Mouse (Mus musculus): ENCODE results near the gene Perm1. TPM values are rescaled to one million over a fixed set of nuclear protein-coding genes. Genes with fewer than 3 reads are reported as not detected.

The Perm1 gene
- polyA plus RNA-seq, 1 experiment from 2014 or later = 3.8 TPM

DNA sequence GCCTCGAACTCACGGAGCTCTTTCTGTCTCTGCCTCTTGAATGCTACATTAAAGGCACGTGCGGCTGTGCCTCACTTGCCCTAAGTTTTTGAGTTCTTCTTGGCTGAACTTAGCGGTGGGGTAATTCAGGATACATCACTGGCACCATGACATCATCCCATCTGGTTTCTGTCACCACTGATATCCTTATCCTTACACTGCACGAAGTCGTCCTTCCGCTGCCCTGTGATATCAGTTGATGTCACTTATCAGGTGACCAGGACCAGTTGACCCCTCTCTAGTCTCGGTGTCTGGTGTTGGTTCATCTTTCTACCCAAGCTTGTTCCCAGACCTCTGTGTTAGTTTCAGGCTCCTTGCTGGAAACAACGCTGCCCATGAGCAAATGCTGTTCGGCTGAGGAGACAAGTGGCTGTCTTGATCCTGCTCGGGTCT lies 13.2 kb upstream of the Perm1 start:
- WGBS = 39% methylated on average over 12 of the region's 12 CpGs
- Histone ChIP-seq H3K9me3 (replicated peaks) (no peaks in the 10 kb centered on the region), H3K4me3 (replicated peaks) (peak overlapping the region; percentile 52), H3K4me1 (peaks cover 29% of the 10 kb centered on the region), H3K9ac (no peak overlapping the region), H3K27me3 (peaks cover 6% of the 10 kb centered on the region), H3K4me2 (replicated peaks) (peak overlapping the region; percentile 93), H3K36me3 (no peaks in the 10 kb centered on the region), H3K27ac (replicated peaks) (no peak overlapping the region)
- no peak for ATAC-seq (ENCODE audit: insufficient number of reproducible peaks, low FRiP score, low TSS enrichment, low read depth)

DNA sequence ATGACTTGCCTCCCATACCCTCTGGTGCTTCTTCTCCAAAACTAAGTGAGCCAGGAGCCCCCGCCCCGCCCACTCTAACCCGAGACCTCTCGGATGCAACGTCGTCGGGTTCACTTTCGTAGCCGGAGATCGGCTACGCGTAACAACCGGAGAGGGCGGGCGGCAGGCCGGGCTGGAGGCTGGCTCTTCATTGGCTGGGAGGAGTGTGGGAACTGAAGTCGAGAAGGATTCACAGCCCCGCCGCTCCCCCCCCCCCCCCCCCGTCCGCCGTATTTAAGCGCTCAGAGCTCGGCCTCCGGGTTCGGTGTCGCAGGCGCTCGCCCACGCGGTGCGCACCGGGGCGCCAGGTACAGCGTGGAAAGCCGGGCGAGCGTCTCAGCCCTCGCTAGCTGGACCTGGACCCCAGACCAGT lies 12.7 kb upstream of the Perm1 start, which contains the start of gene AW011738:
Gene AW011738 (plus strand): TSS at position 304 of the 412 bp plus-strand sequence.
- peak within 1 kb of the TSS; percentile 54 for H3K9ac ChIP-seq
- peak; percentile 84 for ATAC-seq (ENCODE audit: insufficient number of reproducible peaks, low FRiP score, low TSS enrichment, low read depth)
- peaks cover 6% of the 10 kb centered on the region for H3K27me3 ChIP-seq
- no peaks in the 10 kb centered on the region for H3K36me3 ChIP-seq
- H3K9me3 ChIP-seq (replicated peaks) = no peaks in the 10 kb centered on the region
- WGBS = under 1% methylated on average over 31 of the region's 39 CpGs
- peak within 1 kb of the TSS; percentile 52 for H3K4me3 ChIP-seq (replicated peaks)
- H3K4me1 ChIP-seq = peaks cover 27% of the 10 kb centered on the region
- H3K4me2 ChIP-seq (replicated peaks) = peak within 1 kb of the TSS; percentile 93
- H3K27ac ChIP-seq (replicated peaks) = peak within 1 kb of the TSS; percentile 34; the same call in 1 of the 2 replicates

DNA sequence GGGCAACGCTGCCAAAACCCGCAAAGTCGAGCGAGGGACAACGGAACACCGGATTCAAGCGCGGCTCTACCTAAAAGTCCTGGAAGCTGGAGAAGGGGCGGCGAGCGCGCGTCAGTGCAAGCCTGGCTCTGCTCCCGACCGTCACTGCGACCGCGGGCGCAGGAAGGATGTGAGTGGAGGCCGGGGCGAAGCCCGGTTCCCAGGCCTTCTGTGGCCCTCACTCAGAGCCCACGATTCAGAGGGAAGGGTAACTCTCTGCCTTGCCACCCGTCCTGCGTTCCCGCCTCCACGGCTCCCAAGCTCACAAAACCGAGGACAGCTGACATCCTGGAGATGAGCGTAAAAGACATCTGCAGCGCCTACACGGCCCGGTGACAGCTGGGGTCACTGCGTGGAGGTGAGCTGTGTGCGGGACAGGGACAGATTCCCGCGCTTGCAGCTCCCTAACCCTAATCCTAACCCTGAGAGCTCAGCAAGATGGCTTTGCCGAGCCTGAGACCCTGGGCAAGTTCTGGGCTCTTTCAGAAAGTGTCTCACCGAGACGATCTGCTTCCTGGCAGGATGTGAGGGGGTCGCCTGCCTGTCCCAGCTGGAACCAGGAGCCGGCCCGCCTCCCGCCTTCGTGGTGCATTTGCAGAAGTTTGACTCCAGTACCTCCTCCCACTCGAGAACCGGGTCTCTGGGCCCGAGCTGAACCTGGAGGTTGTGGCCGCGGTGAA lies 12.1 kb upstream of the Perm1 start:
- ATAC-seq (ENCODE audit: insufficient number of reproducible peaks, low FRiP score, low TSS enrichment, low read depth) = 0 out of 2 replicates have a peak, but pooled peaks have one; percentile 27
- peaks cover 26% of the 10 kb centered on the region for H3K4me1 ChIP-seq
- no peaks in the 10 kb centered on the region for H3K36me3 ChIP-seq
- peak overlapping the region; percentile 93 for H3K4me2 ChIP-seq (replicated peaks)
- H3K27me3 ChIP-seq = peaks cover 6% of the 10 kb centered on the region
- peak overlapping the region; percentile 52 for H3K4me3 ChIP-seq (replicated peaks)
- under 1% methylated on average over 49 of the region's 49 CpGs for WGBS
- H3K9ac ChIP-seq = peak overlapping the region; percentile 54
- H3K9me3 ChIP-seq (replicated peaks) = no peaks in the 10 kb centered on the region
- H3K27ac ChIP-seq (replicated peaks) = peak overlapping the region; percentile 34; the same call in 1 of the 2 replicates

DNA sequence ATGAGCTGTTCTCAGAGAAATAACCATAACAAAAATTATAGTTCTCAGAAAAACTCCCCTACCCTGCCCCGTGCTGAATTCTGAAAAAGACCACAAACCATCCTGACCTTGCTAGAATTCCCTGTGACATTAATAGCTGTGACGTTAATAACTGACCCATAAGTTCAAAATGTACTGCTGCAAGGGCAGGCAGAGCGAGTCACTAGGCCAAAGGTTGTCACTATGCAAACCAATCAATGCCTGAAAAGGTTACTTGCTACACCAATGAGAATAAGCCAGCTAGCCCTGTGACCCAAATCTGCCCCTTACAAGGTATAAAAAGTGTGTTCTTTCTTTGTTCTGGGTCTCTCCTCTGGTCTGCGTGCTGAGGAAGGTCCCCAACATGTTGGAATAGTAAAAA lies 6.8 kb upstream of the Perm1 start:
- 80% methylated on average over 4 of the region's 4 CpGs for WGBS

DNA sequence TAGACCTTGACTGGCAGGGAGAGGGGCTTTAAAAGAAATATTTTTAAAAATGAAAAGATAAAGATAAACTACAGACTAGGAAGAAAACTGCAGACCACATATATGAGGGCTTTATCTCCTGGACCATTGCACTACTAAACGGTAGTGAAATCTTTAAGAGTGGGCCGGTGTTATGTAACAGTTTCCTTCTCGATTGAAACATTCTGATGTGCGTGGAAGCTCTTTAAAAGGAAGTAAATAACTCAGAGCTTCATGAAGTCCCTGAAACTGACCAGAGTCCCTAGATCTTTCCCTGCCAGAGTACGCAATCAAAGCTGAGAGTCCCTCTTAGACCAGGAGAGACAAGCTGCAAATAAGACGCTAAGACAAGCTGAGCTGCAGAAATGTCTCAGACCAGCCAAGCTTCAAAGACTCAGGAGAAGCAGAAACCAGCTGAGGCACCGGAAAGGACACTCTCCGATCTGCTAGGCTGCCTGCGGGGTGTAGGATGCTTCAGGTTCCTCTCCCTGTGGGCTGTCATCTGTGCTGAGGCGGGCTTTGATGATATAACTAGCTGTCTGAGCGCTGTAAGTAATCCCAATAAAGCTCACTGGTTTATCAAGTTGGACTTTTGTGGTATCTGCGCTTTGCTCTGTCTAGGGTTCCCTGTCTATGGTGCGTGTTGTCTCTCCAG lies 5.6 kb upstream of the Perm1 start:
- H3K27ac ChIP-seq (replicated peaks) = no peak overlapping the region
- no peaks in the 10 kb centered on the region for H3K36me3 ChIP-seq
- H3K4me2 ChIP-seq (replicated peaks) = no peak overlapping the region
- ATAC-seq (ENCODE audit: insufficient number of reproducible peaks, low FRiP score, low TSS enrichment, low read depth) = no peak
- H3K4me3 ChIP-seq (replicated peaks) = no peak overlapping the region
- no peaks in the 10 kb centered on the region for H3K27me3 ChIP-seq
- no peaks in the 10 kb centered on the region for H3K9me3 ChIP-seq (replicated peaks)
- H3K4me1 ChIP-seq = no peaks in the 10 kb centered on the region
- H3K9ac ChIP-seq = no peak overlapping the region
- 68% methylated on average over 13 of the region's 13 CpGs for WGBS

More for the DNA sequence above, 6.8 kb upstream of the Perm1 start:
- Histone ChIP-seq H3K9ac (no peak overlapping the region), H3K4me2 (replicated peaks) (no peak overlapping the region), H3K36me3 (no peaks in the 10 kb centered on the region), H3K4me3 (replicated peaks) (no peak overlapping the region), H3K27me3 (peaks cover 6% of the 10 kb centered on the region), H3K4me1 (peaks cover 11% of the 10 kb centered on the region), H3K27ac (replicated peaks) (no peak overlapping the region), H3K9me3 (replicated peaks) (no peaks in the 10 kb centered on the region)
- no peak for ATAC-seq (ENCODE audit: insufficient number of reproducible peaks, low FRiP score, low TSS enrichment, low read depth)

DNA sequence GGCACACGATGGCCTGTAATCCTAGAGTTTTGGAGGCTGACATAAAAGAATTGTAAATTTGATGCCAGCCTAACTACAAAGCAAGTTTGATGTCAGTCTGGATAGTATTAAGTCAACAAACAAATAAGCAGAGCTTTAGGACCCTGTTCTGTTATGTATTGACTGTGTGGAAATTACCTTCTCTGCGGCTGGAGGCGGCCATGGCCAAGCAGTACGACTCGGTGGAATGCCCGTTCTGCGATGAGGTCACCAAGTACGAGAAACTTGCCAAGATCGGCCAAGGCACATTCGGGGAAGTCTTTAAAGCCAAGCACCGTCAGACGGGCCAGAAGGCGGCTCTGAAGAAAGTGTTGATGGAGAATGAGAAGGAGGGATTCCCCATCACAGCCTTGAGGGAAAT lies 2.5 kb upstream of the Perm1 start:
- no peak for ATAC-seq (ENCODE audit: insufficient number of reproducible peaks, low FRiP score, low TSS enrichment, low read depth)
- Histone ChIP-seq H3K4me3 (replicated peaks) (no peak overlapping the region), H3K4me2 (replicated peaks) (no peak overlapping the region), H3K4me1 (no peaks in the 10 kb centered on the region; the same call in 1 of the 2 replicates), H3K9ac (no peak overlapping the region), H3K9me3 (replicated peaks) (no peaks in the 10 kb centered on the region), H3K27ac (replicated peaks) (no peak overlapping the region), H3K36me3 (no peaks in the 10 kb centered on the region), H3K27me3 (no peaks in the 10 kb centered on the region)
- 88% methylated on average over 13 of the region's 13 CpGs for WGBS

DNA sequence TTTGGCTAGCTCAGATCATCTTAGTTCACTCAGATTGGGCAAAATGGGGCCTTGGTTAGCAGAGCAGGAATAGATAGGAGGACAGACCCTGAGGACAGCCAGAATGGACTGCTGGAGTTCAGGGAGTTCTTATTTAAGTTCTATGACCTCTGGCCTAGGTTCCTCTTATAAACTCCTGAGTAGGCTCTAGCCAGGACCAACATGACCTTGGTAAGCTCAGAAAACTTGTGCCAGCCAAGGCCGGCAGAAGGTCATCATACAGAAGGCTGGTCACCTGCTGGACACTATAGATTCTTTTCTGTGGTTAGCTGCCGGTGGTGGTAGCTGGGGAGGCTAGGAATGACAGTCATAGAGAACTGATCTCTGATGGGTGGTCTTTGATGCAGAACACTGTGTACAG lies 528 bp downstream of the Perm1 start:
- no peaks in the 10 kb centered on the region for H3K9me3 ChIP-seq (replicated peaks)
- WGBS = 83% methylated on average over 2 of the region's 2 CpGs
- no peaks in the 10 kb centered on the region; the same call in 1 of the 2 replicates for H3K4me1 ChIP-seq
- no peak overlapping the region for H3K4me2 ChIP-seq (replicated peaks)
- H3K27me3 ChIP-seq = no peaks in the 10 kb centered on the region
- H3K9ac ChIP-seq = no peak overlapping the region
- H3K27ac ChIP-seq (replicated peaks) = no peak overlapping the region
- no peak for ATAC-seq (ENCODE audit: insufficient number of reproducible peaks, low FRiP score, low TSS enrichment, low read depth)
- H3K4me3 ChIP-seq (replicated peaks) = no peak overlapping the region
- H3K36me3 ChIP-seq = no peaks in the 10 kb centered on the region

DNA sequence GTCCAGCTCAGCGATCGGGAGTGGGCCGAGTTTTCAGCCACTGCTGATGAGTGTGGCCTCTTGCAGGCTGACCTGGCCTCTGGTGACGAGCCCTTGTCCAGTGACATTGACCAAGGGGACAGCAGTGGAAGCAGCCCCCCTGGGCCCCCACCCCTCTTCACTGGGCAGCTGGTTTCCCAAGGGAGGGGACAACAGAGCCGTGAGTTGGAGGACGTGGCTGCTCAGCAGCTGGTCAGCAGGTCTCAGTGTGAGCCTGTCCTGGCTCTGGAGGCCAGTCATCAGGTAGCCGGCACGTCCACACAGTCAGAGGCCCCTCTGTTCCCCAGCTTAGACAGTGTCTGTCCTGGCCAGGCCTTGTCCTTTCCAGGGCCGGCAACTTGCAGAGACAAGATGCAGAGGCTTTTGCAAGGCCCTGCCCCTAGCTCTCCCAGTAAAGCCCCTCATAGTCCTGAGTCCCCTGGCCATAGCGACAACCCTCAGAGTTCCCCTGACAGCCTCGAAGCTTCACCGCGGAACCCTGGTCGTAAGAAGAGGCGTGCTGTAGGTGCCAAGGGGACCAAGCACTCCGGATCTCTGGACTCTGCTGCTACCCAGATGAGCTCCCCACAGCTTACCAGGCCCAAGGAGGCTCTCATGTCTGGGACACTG lies 1.5 kb downstream of the Perm1 start:
- WGBS = 76% methylated on average over 16 of the region's 16 CpGs
- no peaks in the 10 kb centered on the region for H3K27me3 ChIP-seq
- H3K4me3 ChIP-seq (replicated peaks) = no peak overlapping the region
- no peak overlapping the region for H3K4me2 ChIP-seq (replicated peaks)
- no peak overlapping the region for H3K9ac ChIP-seq
- H3K27ac ChIP-seq (replicated peaks) = no peak overlapping the region
- H3K36me3 ChIP-seq = peaks cover 2% of the 10 kb centered on the region; the same call in 1 of the 2 replicates
- peak; percentile 52; the same call in 1 of the 2 replicates for ATAC-seq (ENCODE audit: insufficient number of reproducible peaks, low FRiP score, low TSS enrichment, low read depth)
- no peaks in the 10 kb centered on the region; the same call in 1 of the 2 replicates for H3K4me1 ChIP-seq
- no peaks in the 10 kb centered on the region for H3K9me3 ChIP-seq (replicated peaks)

DNA sequence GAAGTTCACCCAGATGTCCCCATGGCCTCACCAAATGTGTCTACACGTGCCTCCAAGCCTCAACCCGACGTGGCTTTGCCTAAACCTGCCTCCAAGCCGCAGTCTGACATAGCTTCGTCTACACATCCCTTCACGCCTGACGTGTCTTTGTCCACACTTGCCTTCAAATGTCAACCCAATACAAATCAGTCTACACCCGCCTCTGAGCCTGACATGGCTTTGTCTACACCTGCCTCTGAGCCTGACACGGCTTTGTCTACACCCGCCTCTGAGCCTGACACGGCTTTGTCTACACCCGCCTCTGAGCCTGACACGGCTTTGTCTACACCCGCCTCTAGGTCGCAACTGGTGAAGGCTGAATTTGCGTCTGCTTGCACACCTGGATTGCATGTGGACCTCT lies 2.2 kb downstream of the Perm1 start:
- Histone ChIP-seq H3K27ac (replicated peaks) (no peak overlapping the region), H3K4me3 (replicated peaks) (no peak overlapping the region), H3K9me3 (replicated peaks) (no peaks in the 10 kb centered on the region), H3K4me2 (replicated peaks) (no peak overlapping the region), H3K9ac (no peak overlapping the region), H3K27me3 (no peaks in the 10 kb centered on the region), H3K4me1 (no peaks in the 10 kb centered on the region; the same call in 1 of the 2 replicates), H3K36me3 (peaks cover 9% of the 10 kb centered on the region)
- no peak for ATAC-seq (ENCODE audit: insufficient number of reproducible peaks, low FRiP score, low TSS enrichment, low read depth)
- WGBS = 68% methylated on average over 16 of the region's 16 CpGs

DNA sequence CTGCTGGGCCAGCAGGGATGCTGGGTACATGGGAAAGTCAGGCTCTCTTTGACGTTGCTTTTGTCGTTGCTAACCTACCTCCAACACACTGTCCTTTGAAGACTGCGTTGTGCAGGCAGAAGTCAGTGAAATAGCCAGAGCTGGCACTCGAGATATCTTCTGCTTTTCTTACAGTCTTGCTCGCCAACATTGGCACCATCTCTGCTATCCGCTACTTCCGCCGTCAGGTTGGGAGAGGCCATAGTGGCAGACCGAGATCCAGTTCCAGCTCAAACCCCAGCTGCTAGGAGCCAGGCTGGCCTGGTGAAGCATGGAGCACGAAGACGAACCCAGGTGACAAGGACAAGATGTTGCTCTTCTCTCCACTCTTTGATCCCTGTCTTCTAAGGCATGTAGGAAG lies 4.3 kb downstream of the Perm1 start:
- Histone ChIP-seq H3K4me1 (no peaks in the 10 kb centered on the region; the same call in 1 of the 2 replicates), H3K4me2 (replicated peaks) (no peak overlapping the region), H3K27me3 (no peaks in the 10 kb centered on the region), H3K27ac (replicated peaks) (no peak overlapping the region), H3K36me3 (peaks cover 10% of the 10 kb centered on the region), H3K9ac (no peak overlapping the region), H3K9me3 (replicated peaks) (no peaks in the 10 kb centered on the region), H3K4me3 (replicated peaks) (no peak overlapping the region)
- ATAC-seq (ENCODE audit: insufficient number of reproducible peaks, low FRiP score, low TSS enrichment, low read depth) = no peak
- 85% methylated on average over 11 of the region's 11 CpGs for WGBS

DNA sequence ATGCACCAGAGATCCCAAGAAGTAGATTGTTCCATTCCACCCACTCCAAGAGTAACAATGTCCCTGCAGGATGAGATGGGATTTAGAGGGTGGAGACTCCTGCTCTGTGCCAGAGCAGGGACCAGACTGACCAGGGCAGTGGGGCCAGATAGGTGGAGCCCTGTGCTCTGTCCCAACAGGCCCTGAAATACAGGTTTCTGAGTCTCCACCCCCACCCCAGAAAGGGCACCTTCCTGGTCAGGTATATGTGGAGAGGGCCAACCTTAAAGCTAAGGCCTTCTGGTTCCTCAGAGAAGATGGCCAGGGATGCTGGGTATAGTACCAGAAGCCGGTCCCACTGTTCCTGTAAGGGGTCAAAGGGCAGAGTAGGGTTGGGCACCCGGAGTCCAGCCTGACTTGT lies 8.6 kb downstream of the Perm1 start:
- Histone ChIP-seq H3K27me3 (no peaks in the 10 kb centered on the region), H3K4me1 (peaks cover 19% of the 10 kb centered on the region), H3K36me3 (peaks cover 14% of the 10 kb centered on the region), H3K27ac (replicated peaks) (no peak overlapping the region), H3K9ac (no peak overlapping the region), H3K9me3 (replicated peaks) (no peaks in the 10 kb centered on the region), H3K4me3 (replicated peaks) (no peak overlapping the region), H3K4me2 (replicated peaks) (no peak overlapping the region)
- 75% methylated on average over 2 of the region's 2 CpGs for WGBS
- no peak for ATAC-seq (ENCODE audit: insufficient number of reproducible peaks, low FRiP score, low TSS enrichment, low read depth)

Data from embryonic facial prominence, embryonic 15.5 days (tissue).